Mouse (Mus musculus): ENCODE measurements around the gene Crtc3. TPM values are rescaled to one million over a fixed set of nuclear protein-coding genes. Genes with fewer than 3 reads are reported as not detected.

The Crtc3 gene
- total RNA-seq, 1 experiment: 2.4 TPM

DNA sequence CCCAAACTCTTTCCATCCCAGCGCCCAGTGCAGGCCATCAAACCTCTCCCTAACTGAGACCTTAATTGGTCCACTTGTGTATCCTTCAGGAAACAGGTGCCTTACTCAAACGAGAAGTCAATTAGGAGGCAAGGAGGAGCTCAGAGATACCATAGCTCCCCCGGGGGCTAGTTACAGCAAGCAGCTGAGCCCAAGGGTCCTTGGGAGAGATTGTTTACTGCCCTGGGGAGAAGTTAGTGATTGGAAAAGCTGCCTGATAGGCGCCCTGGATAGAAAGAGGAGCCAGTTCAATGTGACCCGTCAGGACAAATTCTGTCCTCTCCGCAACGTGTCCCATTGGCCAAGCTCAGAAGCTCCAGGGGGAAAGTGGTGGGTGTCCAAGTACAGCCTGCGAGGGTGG lies 11.0 kb upstream of the Crtc3 start:
- Histone ChIP-seq H3K4me1 (ENCODE audit: control insufficient read depth in 2 of 2, insufficient read depth in 2 of 2, low read length in 2 of 2, poor library complexity in 1 of 2) (no peaks in the 10 kb centered on the region), H3K27ac (ENCODE audit: insufficient read depth, low read depth, low read length, poor library complexity, severe bottlenecking) (no peak overlapping the region), H3K36me3 (ENCODE audit: control insufficient read depth, insufficient read depth, low read length, poor library complexity, severe bottlenecking) (no peaks in the 10 kb centered on the region), H3K4me3 (ENCODE audit: insufficient read depth in 1 of 2, low read depth in 1 of 2, low read length in 2 of 2, poor library complexity in 1 of 2, severe bottlenecking in 1 of 2) (no peak overlapping the region), H3K9me3 (ENCODE audit: control insufficient read depth, insufficient read depth, low read depth, low read length) (no peaks in the 10 kb centered on the region), H3K9ac (ENCODE audit: insufficient read depth, low read depth, low read length, poor library complexity, severe bottlenecking) (no peak overlapping the region)
- in situ Hi-C loops (cut with MboI; ENCODE audit: low sequenced_read_pairs in 2 of 2, unreplicated experiment in 2 of 2): loop anchor here in 1 of 2 experiments (10.0 kb wide), 1 partner anchor 315 kb away; the partner anchor contains the start of gene Fes
- TF ChIP-seq ZNF384 (IDR thresholded peaks at IDR 0.05; ENCODE audit: low read depth, low read length) (no peak), CHD2 (IDR thresholded peaks at IDR 0.05; ENCODE audit: low read depth, low read length) (no peak), MAFK (IDR thresholded peaks at IDR 0.05; ENCODE audit: insufficient read depth, low read depth, low read length) (no peak), ZC3H11A (IDR thresholded peaks at IDR 0.05; ENCODE audit: borderline replicate concordance, low read depth, low read length) (no peak), HCFC1 (IDR thresholded peaks at IDR 0.05; ENCODE audit: borderline replicate concordance, insufficient read depth, low read length) (no peak)
- no peak for DNase-seq (ENCODE audit: low read depth, low spot score)

DNA sequence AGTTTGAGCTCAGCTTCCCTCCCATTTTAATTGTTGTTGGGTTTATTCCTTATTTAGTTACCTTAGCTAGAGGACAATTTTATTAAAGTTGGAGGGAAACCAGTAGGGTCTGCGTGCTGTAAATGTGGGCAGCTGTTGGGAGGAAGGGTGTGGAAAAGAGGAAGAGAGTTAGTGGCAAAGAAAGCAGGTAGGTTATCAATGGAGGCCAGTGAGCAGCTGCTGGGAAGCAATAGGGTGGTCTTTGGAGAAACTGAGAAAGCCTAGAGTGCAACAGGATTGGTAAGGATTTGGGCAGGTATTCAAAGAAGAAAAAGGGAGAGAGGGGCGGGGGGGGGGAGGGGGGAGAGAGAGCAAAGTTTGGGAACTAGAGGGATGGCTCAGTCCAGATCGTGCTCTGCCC lies 10.3 kb upstream of the Crtc3 start:
- H3K9ac ChIP-seq (ENCODE audit: insufficient read depth, low read depth, low read length, poor library complexity, severe bottlenecking): no peak overlapping the region
- H3K4me3 ChIP-seq (ENCODE audit: insufficient read depth in 1 of 2, low read depth in 1 of 2, low read length in 2 of 2, poor library complexity in 1 of 2, severe bottlenecking in 1 of 2): no peak overlapping the region
- no peaks in the 10 kb centered on the region for H3K9me3 ChIP-seq (ENCODE audit: control insufficient read depth, insufficient read depth, low read depth, low read length)
- in situ Hi-C loops (cut with MboI; ENCODE audit: low sequenced_read_pairs in 2 of 2, unreplicated experiment in 2 of 2): loop anchor here in 1 of 2 experiments (10.0 kb wide), 1 partner anchor 314 kb away; the partner anchor contains the start of gene Fes
- TF ChIP-seq CHD2 (IDR thresholded peaks at IDR 0.05; ENCODE audit: low read depth, low read length) (no peak), HCFC1 (IDR thresholded peaks at IDR 0.05; ENCODE audit: borderline replicate concordance, insufficient read depth, low read length) (no peak), ZNF384 (IDR thresholded peaks at IDR 0.05; ENCODE audit: low read depth, low read length) (no peak), ZC3H11A (IDR thresholded peaks at IDR 0.05; ENCODE audit: borderline replicate concordance, low read depth, low read length) (no peak), MAFK (IDR thresholded peaks at IDR 0.05; ENCODE audit: insufficient read depth, low read depth, low read length) (no peak)
- no peaks in the 10 kb centered on the region for H3K4me1 ChIP-seq (ENCODE audit: control insufficient read depth in 2 of 2, insufficient read depth in 2 of 2, low read length in 2 of 2, poor library complexity in 1 of 2)
- no peak overlapping the region for H3K27ac ChIP-seq (ENCODE audit: insufficient read depth, low read depth, low read length, poor library complexity, severe bottlenecking)
- no peaks in the 10 kb centered on the region for H3K36me3 ChIP-seq (ENCODE audit: control insufficient read depth, insufficient read depth, low read length, poor library complexity, severe bottlenecking)
- DNase-seq (ENCODE audit: low read depth, low spot score): no peak

DNA sequence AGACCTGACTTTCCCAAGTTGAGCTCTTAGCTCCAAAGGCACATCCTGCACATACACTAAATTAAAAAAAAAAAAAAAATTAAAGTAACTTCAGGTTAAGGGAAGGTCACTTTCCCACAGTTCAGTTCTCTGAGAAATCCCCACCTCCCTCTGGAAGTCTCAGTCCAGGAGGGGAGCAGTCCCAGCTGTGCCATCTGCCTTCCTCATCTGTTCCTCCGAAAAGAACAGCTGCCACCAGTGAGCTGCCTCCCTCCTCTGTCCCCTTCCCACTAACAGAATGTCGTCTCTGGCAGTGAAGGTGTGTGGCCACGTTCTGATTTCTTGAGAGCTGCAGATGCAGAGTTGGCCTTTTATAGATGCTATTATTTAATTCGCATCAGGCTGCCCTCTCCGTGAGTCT lies 9.2 kb upstream of the Crtc3 start:
- Histone ChIP-seq H3K9ac (ENCODE audit: insufficient read depth, low read depth, low read length, poor library complexity, severe bottlenecking) (no peak overlapping the region), H3K4me1 (ENCODE audit: control insufficient read depth in 2 of 2, insufficient read depth in 2 of 2, low read length in 2 of 2, poor library complexity in 1 of 2) (no peaks in the 10 kb centered on the region), H3K4me3 (ENCODE audit: insufficient read depth in 1 of 2, low read depth in 1 of 2, low read length in 2 of 2, poor library complexity in 1 of 2, severe bottlenecking in 1 of 2) (no peak overlapping the region), H3K27ac (ENCODE audit: insufficient read depth, low read depth, low read length, poor library complexity, severe bottlenecking) (no peak overlapping the region), H3K9me3 (ENCODE audit: control insufficient read depth, insufficient read depth, low read depth, low read length) (no peaks in the 10 kb centered on the region), H3K36me3 (ENCODE audit: control insufficient read depth, insufficient read depth, low read length, poor library complexity, severe bottlenecking) (no peaks in the 10 kb centered on the region)
- no peak for DNase-seq (ENCODE audit: low read depth, low spot score)
- in situ Hi-C loops (cut with MboI; ENCODE audit: low sequenced_read_pairs in 2 of 2, unreplicated experiment in 2 of 2): loop anchor here in 1 of 2 experiments (10.0 kb wide), 1 partner anchor 313 kb away; the partner anchor contains the start of gene Fes
- TF ChIP-seq MAFK (IDR thresholded peaks at IDR 0.05; ENCODE audit: insufficient read depth, low read depth, low read length): no peak
- TF ChIP-seq CHD2 (IDR thresholded peaks at IDR 0.05; ENCODE audit: low read depth, low read length): no peak
- no peak for TF ChIP-seq ZC3H11A (IDR thresholded peaks at IDR 0.05; ENCODE audit: borderline replicate concordance, low read depth, low read length)
- TF ChIP-seq HCFC1 (IDR thresholded peaks at IDR 0.05; ENCODE audit: borderline replicate concordance, insufficient read depth, low read length): no peak
- TF ChIP-seq ZNF384 (IDR thresholded peaks at IDR 0.05; ENCODE audit: low read depth, low read length): no peak

DNA sequence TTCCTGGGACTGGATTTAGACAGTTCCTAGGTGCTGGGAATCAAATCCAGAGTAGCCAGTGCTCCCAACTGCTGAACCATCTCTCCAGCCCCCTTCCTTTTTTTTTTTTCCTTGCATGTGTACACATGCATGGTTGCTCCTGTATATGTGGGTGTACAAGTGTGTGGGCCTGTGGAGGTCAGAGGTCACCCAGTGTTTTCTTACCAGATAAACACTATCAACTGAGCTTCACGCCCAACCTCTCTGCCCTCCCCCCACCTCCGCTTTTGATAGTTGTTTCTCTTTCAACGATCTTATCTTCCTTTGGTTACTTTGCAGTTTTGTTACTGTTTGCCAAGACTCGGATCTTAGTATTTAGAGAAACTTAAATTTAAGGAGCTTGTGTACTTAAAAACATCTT lies 8.2 kb upstream of the Crtc3 start:
- no peak overlapping the region for H3K4me3 ChIP-seq (ENCODE audit: insufficient read depth in 1 of 2, low read depth in 1 of 2, low read length in 2 of 2, poor library complexity in 1 of 2, severe bottlenecking in 1 of 2)
- no peak for DNase-seq (ENCODE audit: low read depth, low spot score)
- no peaks in the 10 kb centered on the region for H3K9me3 ChIP-seq (ENCODE audit: control insufficient read depth, insufficient read depth, low read depth, low read length)
- H3K9ac ChIP-seq (ENCODE audit: insufficient read depth, low read depth, low read length, poor library complexity, severe bottlenecking): no peak overlapping the region
- H3K27ac ChIP-seq (ENCODE audit: insufficient read depth, low read depth, low read length, poor library complexity, severe bottlenecking): no peak overlapping the region
- in situ Hi-C loops (cut with MboI; ENCODE audit: low sequenced_read_pairs in 2 of 2, unreplicated experiment in 2 of 2): loop anchor here in 1 of 2 experiments (10.0 kb wide), 1 partner anchor 312 kb away; the partner anchor contains the start of gene Fes
- H3K36me3 ChIP-seq (ENCODE audit: control insufficient read depth, insufficient read depth, low read length, poor library complexity, severe bottlenecking): no peaks in the 10 kb centered on the region
- H3K4me1 ChIP-seq (ENCODE audit: control insufficient read depth in 2 of 2, insufficient read depth in 2 of 2, low read length in 2 of 2, poor library complexity in 1 of 2): no peaks in the 10 kb centered on the region
- no peak for TF ChIP-seq HCFC1 (IDR thresholded peaks at IDR 0.05; ENCODE audit: borderline replicate concordance, insufficient read depth, low read length)
- TF ChIP-seq MAFK (IDR thresholded peaks at IDR 0.05; ENCODE audit: insufficient read depth, low read depth, low read length): no peak
- TF ChIP-seq ZNF384 (IDR thresholded peaks at IDR 0.05; ENCODE audit: low read depth, low read length): no peak
- no peak for TF ChIP-seq CHD2 (IDR thresholded peaks at IDR 0.05; ENCODE audit: low read depth, low read length)
- no peak for TF ChIP-seq ZC3H11A (IDR thresholded peaks at IDR 0.05; ENCODE audit: borderline replicate concordance, low read depth, low read length)

Data from ES-E14 (cell line).